Mouse (Mus musculus): Measurements from ENCODE around the gene Zbtb17.

- TF ChIP-seq CTCF (IDR thresholded peaks at IDR 0.05; ENCODE audit: low read depth, low read length) (no peak), POLR2A (IDR thresholded peaks at IDR 0.05; ENCODE audit: insufficient read depth, low read length) (no peak)
These were observed 21.2 kb downstream of the Zbtb17 start for GRCm38 (mm10) chr4:141465512-141466288.

Measured in ES-Bruce4 (cell line).